Mouse (Mus musculus) liver, adult 2 months (tissue): ENCODE results near the gene Zbtb20.

Experiments used
- CTCF ChIP-seq: fragments of 200-500 bp; IDR thresholded peaks from 2 replicates; pipeline ENCODE4 v1.5.1; 2011; ENCODE audit warnings: low read depth, low read length, control low read depth
- POLR2A ChIP-seq: fragments of 200-500 bp; IDR thresholded peaks from 2 replicates; pipeline ENCODE4 v1.6.1; 2011; ENCODE audit warnings: low read length, control low read depth; ENCODE audit not compliant: insufficient read depth; ENCODE audit errors: extremely low read depth

- TF ChIP-seq CTCF (no peak), POLR2A (no peak)
These were observed 765.5 kb downstream of the Zbtb20 start for GRCm38 (mm10) chr16:43641230-43641629.
